Mouse (Mus musculus) fat pad, adult 2 months (tissue): ENCODE measurements around the gene Numb.
A peak's percentile ranks its signal among the peaks of the same experiment; 100 is the strongest.
"Not testable (repeated sequence)": the region's sequence is repeated elsewhere in the genome, so short reads cannot be mapped to it uniquely, and the experiment has no call there.

Experiments used
- DNase-seq: peaks from one replicate; pipeline ENCODE4 v3.0.0-alpha.2; 2011; ENCODE audit warnings: low read depth, low spot score; ENCODE audit errors: extremely low read depth

The Numb gene

DNA sequence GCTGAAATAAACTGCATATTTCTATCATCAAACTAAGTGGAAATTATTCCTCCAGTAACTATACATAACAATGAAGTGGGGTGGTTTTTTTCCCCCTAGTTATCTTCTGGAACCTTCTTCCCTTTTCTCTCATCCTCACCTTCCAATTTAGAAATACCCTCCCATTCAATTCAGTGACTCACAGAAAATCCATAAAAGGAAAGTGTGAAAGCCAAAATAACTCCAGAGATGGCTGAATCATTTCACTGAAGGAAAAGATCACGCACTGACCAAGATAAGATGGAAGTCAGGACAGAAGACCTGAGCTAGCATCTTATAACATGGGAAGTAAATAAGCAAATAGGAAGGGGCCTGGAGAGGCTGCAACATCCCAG is 1.7 kb upstream of the Numb start:
- DNase-seq: no peak

GRCm38 (mm10) chr12:83922724-83923485 is 1.2 kb upstream of the Numb start:
- DNase-seq: no peak

- DNase-seq: no peak
Measured at GRCm38 (mm10) chr12:83920721-83921441, 853 bp downstream of the Numb start.

GRCm38 (mm10) chr12:83916884-83917283 is 4.8 kb downstream of the Numb start:
- no peak for DNase-seq

DNA sequence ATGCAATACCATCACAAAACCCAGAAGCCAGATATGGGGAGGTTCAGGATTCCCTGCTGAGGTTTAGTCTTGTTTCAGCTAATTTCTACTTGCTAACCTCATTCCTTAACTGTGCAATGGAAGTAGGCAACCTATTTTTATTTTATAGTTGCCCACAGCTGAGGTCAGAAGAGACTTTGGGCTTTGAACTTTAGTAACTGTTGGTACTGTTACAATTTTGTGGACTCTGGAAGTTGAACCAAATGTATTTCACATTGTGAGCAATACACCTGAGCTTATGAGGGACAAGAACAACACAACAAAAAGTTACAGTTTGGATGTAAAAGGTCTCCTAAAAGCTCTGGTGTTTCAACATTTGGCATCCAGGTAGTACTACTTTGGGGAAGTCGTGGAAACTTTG is 6.9 kb downstream of the Numb start:
- DNase-seq: no peak

DNA sequence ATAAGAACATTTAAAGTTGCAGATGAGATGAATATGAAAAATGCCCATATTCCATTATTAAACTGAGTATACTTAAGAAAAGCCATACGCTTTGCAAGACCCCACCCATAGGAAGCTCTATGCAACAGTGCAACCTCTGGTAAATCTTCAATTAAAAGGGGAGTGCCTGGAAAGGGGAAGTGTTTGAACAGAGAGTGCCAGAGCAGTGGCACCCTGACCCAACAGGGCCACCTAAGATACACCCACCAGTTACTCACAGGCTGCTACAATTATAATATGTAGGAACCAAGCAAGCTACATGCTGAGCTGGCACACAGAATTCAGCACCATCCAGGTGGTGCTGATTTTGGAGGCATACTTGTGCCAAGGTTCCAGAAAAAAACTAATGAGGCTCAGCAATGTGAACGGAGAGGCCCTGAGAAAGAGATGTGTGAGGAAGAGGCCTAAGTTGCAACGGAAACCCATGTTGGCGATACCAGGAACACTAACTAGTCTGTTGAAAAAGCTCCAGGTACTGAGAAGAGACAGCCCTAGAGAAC is 7.5 kb downstream of the Numb start:
- no peak for DNase-seq

- DNase-seq: no peak
Measured at GRCm38 (mm10) chr12:83910451-83910850, 11.3 kb downstream of the Numb start.

GRCm38 (mm10) chr12:83892926-83893325 is 28.8 kb downstream of the Numb start:
- no peak for DNase-seq

GRCm38 (mm10) chr12:83891278-83891677 is 30.5 kb downstream of the Numb start:
- DNase-seq: no peak

DNA sequence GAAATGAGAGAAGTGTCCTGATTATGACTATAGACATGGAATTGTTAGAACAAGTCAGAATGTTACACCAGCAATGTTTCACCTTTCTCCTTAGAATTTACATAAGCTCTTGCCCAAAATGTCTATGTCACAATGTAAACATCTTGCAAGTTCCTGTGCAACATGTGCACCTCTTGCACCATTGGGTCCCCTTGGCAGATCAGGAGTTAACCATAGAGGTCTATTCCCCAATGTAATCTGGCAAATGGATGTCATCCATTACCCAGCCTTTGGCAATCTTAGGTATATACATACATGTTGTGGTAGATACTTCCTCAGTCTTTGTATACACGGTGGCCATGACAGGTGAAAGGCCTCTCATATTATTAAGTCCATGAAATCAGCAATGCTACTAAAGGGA is 32.6 kb downstream of the Numb start:
- peak; percentile 70 for DNase-seq

DNA sequence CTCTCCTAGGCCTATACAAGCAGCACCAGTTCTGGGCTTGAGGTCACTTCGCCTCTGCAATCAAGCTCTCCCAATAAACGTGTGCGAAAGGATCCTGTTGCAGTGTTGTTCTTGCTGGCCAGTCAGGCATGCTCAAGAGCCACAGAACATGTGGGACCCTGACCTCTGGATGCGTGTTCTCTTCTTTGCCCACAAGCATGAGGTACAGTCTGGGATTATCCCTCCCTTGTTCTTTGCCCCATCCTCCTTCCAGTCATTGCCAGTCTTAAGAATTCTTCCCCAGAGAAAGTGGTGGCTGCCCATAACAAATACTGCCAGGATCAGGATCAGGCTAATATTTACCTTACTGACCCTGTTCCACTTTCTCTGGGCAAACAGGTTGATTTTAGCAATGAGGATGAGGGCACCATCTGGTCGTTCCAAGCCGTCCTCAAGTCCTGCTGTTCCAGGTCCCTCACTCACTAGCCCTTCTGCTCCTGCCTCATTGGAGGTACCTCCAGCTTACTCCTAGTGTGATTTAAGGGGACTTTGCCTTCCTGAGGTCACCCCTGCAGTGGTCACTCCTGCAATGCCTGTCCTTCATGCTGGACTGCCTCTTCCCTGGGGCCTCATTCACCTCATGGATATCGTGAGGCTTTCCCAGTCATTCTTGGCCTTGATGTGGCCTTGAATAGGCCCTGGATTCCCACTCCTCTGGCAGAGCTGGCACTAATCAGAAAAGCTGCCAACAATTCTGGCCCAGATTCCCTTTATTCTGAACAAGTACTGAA is 36.0 kb downstream of the Numb start:
- DNase-seq: no peak

DNA sequence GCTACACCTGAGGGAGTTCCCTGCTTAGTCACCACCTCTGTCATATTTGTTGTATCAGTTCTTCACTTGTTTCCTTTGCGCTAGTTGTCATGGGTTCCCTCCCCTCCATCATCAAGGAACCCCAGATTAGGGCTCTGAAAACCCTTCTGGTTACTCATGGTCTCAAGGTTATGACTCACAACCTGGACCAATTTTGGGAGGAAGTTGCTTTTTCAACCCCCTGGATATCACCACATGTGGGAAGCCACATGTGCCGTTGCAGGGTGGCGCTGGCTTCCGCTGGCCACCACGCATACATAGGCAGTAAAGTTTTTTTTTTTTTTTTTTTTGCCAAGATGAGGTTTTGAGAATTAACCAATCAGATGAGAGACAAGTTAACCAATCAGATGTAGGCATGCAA is 36.7 kb downstream of the Numb start:
- not testable (repeated sequence) for DNase-seq

GRCm38 (mm10) chr12:83882503-83882902 is 39.2 kb downstream of the Numb start:
- DNase-seq: no peak

- no peak for DNase-seq
Measured at GRCm38 (mm10) chr12:83882088-83882487, 39.6 kb downstream of the Numb start.

DNA sequence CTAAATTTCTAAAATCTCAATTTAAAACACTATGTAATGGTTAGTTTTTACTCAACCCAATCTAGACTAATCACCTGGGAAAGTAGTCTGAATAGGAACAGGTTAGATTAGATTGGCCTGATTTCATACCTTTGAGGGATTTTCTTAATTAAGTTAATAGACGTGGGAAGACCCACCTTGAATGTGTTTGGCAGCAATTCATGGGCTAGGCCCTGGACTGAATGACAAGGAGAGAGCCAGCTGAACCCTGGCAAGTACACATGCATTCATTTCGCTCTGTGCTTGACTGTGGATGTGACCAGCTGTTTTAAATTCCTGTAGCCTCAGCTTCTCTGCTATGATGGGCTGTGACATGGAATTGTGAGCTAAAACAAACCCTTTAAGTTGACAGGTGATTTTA is 40.8 kb downstream of the Numb start:
- peak; percentile 80 for DNase-seq

DNA sequence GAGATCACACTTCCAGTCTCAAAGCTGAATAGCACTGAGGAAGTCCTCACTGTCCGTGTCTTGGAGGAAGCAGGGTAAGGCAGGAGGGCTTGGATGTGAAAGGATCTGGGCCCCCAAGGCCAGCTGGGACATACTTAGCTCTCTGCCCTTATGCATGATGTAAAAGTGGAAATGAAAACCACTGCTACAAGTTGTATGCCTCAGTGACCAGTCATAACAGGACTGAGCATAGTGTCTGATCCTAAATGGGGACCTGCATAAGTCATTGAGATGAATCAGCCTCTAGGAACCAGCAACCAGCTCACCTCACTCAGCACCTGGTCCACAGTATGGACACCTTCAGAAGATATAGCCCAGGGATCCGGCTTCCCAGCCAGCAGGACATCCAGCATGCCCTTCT is 46.6 kb downstream of the Numb start:
- DNase-seq: no peak

DNA sequence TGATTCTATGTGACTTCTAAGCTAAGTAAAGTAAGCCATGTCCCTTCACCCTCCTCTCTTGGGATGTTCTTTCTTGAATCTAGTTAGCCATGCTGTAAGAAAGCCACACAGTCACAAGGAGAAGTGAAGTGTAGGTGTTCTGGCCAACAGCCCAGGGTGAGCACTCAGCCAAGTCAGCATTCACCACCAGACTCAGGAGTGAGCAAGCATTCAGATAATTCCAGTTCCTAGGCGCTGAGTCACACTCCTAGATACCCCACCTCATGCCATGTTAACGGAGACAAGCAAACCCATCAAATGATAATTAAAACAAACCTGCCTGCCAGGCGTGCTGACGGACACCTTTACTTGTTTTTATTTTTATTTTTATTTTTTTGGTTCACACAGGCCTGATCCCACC is 47.1 kb downstream of the Numb start:
- peak; percentile 68 for DNase-seq

DNA sequence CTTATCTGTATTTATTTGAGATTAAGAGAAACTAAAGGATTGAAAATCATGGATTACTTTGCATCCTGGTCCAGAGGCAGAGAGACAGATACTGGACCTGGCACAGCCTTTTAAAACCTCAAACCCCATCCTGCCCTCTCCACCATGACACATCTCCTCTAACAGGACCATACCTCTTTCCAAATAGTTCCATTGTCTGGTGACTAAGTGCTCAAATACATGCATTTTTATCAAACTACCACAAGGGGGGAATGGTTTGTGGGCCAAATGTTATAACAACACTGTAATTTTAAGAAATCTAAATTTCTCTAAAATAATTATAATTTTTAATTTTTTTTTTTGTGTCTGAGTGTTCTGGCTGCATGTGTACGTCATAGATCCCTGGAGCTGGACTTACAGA is 57.2 kb downstream of the Numb start:
- DNase-seq: no peak

DNA sequence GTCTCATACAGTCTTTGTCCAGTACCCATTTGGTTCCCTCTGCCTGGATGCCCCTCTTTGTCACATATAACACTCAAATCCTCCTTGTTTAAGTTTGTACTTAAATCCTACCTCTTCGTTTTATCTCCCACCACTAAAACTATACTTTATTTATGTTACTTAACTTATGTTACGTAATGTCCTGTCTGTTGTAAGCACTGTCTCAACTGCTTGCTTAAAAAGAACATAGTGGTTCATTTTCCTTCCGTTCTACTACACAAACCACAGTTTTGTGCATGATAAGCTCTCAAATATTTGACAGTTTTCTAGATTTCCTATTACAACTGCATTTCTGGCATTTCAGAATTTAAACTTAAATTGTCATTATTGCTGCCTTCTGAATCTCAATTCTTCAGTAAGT is 59.9 kb downstream of the Numb start:
- no peak for DNase-seq

- no peak for DNase-seq
Measured at GRCm38 (mm10) chr12:83860688-83861087, 61.0 kb downstream of the Numb start.

GRCm38 (mm10) chr12:83858052-83858451 is 63.7 kb downstream of the Numb start:
- no peak for DNase-seq

DNA sequence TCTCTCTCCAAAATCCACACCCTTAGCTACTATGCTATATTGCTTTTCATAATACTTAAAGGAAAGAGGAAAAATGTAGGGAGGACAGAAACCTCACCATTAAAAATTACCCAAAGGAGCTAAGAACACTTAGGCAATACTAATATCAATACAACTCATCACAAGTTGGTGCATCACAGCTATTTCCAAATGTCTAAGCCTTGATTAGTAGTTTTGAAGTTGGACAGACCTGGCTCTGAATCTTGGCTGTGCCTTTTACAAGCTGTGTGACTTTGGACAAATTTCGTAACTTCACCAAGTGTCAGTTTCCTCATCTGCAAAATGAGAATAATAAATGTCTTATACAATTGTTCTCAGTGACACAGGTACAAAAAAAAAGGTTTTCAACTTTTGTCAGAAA is 66.5 kb downstream of the Numb start:
- DNase-seq: peak; percentile 95
